Mouse (Mus musculus): ENCODE results near the gene Atp5g3.
A peak's percentile ranks its signal among the peaks of the same experiment; 100 is the strongest.
"Not testable (repeated sequence)": the region's sequence is repeated elsewhere in the genome, so short reads cannot be mapped to it uniquely, and the experiment has no call there.

Gene Atp5g3

DNA sequence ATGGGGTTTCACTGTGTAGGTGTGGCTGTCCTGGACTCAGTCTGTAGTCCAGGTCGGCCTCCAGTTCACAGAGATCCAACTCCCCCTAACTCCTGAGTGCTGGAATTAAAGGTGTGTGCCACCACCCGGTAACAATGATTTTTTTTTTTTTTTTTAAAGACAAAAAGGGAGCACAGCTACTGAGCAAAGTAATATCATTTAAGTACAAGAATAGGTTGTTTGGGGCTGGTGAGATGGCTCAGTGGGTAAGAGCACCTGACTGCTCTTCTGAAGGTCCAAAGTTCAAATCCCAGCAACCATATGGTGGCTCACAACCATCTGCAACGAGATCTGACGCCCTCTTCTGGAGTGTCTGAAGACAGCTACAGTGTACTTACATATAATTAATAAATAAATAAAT, 14.2 kb downstream of the Atp5g3 start:
- DNase-seq (ENCODE audit: low read depth, low spot score), result not testable (repeated sequence)

DNA sequence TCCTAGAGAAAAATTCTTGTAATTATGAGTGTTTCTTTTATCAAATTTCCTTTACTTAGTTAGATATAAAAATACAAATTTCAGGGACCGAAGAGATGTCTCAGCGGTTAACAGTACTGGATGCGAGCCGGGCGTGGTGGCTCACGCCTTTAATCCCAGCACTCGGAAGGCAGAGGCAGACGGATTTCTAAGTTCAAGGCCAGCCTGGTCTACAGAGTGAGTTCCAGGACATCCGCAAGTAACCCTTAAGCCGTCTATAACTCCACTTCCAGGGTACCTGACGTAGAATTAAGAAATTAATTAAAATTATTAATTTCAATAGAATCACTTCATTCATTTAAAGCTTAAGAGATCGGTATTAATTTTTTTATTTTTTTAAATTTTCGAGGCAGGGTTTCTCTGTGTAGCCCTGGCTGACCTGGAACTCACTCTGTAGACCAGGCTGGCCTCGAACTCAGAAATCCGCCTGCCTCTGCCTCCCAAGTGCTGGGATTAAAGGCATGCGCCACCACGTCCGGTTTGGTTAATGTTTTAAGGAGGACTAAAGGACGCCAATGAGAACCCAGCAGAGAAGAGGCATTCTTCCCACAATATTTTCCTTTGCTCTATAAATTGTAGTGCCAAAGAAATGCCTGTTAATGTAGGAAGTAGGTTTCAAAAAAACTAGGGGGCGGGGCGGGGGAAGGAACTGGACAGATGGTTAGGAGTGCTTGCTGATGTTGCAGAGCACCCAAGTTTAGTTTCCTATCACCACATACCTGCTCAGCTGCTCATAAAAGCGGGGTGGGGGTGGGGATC, 17.5 kb downstream of the Atp5g3 start:
- no peak for DNase-seq (ENCODE audit: low read depth, low spot score)

DNA sequence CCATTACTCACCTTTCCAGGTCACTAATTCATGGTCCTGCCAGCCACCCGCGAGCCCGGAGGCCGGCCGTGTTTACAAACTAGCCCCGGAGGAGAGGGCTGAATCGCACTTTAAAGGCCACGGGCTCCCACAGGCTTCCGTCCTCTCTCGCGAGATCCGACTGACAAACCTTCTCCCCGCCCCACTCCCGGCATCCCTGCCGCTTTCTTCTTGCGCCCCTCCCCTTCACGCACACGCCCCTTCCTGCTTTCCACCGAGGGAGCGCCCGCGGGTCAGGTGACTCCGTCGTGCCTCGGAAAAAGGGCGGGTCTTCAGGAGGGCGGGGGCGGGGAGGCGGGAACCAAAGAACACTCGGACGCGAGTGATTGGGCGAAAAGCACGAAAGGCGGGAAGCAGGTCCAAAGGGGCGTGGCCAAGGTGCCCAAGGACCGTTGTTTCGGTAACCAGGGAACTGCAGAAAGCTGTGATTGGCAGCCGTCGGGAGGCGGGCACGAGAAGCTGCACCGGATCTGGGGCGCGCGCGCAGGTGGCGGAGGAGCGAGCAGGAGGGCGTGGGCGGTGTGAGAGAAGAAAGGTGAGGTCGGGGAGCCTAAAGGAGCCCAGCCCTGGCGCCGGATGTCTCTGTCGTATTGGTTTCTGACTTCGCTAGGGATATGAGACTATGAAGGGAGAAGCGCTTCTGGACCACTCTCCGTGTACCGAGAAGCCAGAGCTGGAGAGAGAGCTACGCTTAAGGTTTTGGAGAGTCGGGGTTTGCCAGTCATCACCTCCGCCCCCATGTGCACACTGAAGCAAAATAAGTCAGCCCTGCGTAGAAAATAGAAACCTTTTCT, 18.4 kb downstream of the Atp5g3 start, which contains the start of gene Atf2:
Gene Atf2, minus strand, starts transcription at position 176 of the 833 bp plus-strand sequence.
- DNase-seq (ENCODE audit: low read depth, low spot score), result peak; percentile 100

DNA sequence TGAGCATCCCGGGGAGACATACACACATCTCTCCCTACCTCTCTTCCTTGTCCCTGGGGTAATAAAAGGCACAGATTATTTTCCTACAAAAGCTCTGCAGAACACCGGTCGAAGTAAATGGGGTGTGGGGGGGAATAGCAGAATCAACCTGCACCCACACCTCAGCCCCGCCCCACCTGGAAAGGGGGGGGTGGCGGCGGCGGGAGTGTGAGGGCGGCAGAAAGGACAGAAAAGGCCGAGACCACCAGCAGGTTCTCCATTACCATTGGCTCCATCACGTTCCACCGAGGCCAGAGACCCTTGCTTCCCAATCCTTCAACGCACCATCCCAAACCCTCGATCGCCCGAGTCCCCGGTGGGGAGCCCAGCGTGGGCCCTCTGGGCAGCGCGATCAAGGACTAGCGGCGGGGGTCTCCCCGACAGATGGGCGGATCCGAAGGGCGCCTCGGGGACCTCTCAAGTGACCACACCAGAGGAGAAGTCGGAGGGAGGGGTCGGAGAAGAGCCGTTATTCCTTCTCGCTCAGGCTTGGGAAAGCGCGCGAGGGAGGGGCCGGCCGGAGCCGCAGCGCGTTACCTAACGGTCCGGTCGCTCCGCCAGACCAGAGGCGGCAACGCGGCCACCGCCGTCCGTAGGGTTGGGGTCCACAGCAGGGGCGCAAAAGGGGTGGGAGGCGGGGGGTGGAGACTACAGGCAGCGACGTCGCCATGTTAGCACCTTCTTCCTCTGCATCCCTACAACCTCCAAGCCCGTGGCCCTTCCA, 19.2 kb downstream of the Atp5g3 start:
- peak; percentile 49 for DNase-seq (ENCODE audit: low read depth, low spot score)

DNA sequence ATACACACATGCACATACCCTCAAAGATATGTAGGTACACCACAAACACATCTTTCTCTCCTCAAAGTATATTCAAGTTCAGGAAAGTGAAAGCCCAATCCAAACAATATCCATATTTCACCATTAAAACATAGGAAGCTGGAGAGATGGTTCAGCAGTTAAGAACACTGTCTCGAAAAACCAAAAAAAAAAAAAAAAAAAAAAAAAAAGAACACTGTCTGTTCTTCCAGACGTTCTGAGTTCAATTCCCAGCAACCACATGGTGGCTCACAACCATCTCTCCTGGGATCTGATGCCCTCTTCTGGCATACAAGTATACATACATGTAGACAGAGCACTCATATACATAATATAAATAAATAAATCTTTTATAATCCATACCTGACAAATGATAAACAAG, 25.1 kb downstream of the Atp5g3 start:
- DNase-seq (ENCODE audit: low read depth, low spot score), result peak; percentile 22

DNA sequence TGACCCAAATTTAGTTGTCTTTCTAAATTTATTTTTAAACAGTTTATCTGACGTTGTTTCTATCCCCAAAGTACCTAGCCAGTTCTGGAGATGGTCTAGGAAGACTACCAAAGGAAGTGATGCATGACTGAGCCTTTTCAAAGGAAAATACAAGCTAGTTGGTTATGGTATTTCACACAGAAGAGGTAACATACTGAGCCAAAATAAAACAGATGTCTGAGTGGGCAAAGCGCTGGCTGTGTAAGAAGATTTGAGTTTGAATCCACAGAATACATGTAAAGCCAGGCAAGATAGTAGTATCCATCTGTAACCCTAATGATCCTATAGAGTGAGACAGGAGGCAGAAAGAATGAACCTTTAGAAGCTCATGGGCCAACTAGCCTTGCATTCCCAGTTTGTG, 33.2 kb downstream of the Atp5g3 start:
- no peak for DNase-seq (ENCODE audit: low read depth, low spot score)

DNA sequence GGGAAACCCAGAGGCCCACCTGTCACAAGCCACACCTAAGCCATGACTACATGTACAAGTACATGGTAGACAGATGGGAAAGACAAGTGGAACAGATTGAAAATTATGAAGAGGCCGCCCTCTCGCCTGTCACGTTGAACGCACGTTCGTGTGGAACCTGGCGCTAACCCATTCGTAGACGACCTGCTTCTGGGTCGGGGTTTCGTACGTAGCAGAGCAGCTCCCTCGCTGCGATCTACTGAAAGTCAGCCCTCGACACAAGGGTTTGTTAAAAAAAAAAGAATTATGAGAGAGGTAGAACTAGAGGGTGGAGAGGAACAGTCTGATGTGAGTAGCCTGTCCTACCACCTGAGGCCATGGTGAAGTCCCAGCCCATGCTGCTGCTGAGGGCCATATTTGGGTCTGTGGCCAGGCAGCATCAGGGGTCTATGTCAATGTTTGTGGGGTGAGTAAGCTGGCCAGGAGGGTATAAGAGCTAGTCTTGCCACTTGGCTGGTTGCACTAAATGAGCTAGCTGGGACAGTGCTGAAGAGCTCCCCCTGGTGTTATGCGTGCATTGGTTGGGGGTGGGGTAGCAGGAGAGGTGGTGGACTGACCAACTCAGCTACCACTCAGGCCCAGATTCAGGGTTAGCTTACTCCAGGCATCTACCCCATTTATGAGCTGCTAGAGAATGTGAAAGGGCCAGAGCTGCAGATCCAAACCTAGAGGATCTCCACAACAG, 43.2 kb downstream of the Atp5g3 start:
- peak; percentile 65 for DNase-seq (ENCODE audit: low read depth, low spot score)

DNA sequence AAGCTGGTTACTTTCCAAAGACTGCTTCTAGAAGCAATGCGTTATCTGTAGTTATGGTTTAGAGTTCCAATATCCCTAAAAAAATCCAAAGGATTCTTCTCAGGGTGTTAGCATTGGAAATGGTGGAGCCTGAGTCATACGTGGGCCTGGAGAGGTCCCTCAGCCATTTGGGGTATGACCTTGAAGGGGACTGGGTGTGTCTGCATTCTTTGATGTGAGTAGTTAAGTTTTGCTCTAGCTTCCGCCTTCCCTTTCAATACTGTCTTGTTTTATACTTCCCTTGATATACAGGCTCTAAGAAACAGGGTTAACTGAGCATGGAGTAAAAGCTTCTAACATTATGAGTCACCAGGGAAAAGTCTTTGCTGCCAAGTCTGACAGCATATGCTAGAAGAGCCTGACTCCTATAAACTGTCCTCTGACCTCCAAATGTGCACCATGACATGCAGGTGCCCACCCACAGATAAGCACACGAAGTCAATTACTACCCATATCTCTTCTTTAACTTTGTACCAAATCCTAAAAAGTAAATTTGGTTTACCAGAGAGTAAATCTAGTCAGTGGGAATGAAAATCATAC, 51.0 kb downstream of the Atp5g3 start:
- no peak for DNase-seq (ENCODE audit: low read depth, low spot score)

Data from CD4-positive, CD25-positive, alpha-beta regulatory T cell, adult 2 months (primary cell).